Mouse (Mus musculus) kidney, embryonic 15.5 days (tissue): ENCODE measurements at regions not wholly inside any gene's neighbourhood (a gene's known extent, or its start where the extent isn't known, plus 50 kb on each side); places are given as distances from the start of the nearest gene placed in this dataset.

Experiments used
- ATAC-seq: fragments of 200-750 bp; cut with Nextera tagmentation; replicated peaks from 2 replicates; pipeline ENCODE4 v1.8.0; 2017; ENCODE audit warnings: moderate TSS enrichment; ENCODE audit not compliant: low FRiP score
- H3K27ac ChIP-seq: fragments of 300-500 bp; sonication (generic); 2 replicates; pipeline ENCODE4 v1.5.1; 2015; ENCODE audit warnings: mild to moderate bottlenecking, inconsistent platforms
- H3K27me3 ChIP-seq: fragments of 300-500 bp; sonication (generic); 2 replicates; pipeline ENCODE4 v1.6.1; 2015; ENCODE audit warnings: inconsistent platforms
- H3K36me3 ChIP-seq: fragments of 300-500 bp; sonication (generic); 2 replicates; pipeline ENCODE4 v1.6.1; 2015; ENCODE audit warnings: inconsistent platforms
- H3K4me1 ChIP-seq: fragments of 300-500 bp; sonication (generic); 2 replicates; pipeline ENCODE4 v1.6.1; 2015; ENCODE audit warnings: inconsistent platforms
- H3K4me2 ChIP-seq: fragments of 300-500 bp; sonication (generic); 2 replicates; pipeline ENCODE4 v1.6.1; 2015; ENCODE audit warnings: moderate library complexity, mild to moderate bottlenecking, inconsistent platforms
- H3K4me3 ChIP-seq: fragments of 300-500 bp; sonication (generic); replicated peaks from 2 replicates; pipeline ENCODE4 v1.5.1; 2015; ENCODE audit warnings: mild to moderate bottlenecking, inconsistent platforms
- H3K9ac ChIP-seq: fragments of 300-500 bp; sonication (generic); 2 replicates; pipeline ENCODE4 v1.6.1; 2015; ENCODE audit warnings: mild to moderate bottlenecking, inconsistent platforms
- H3K9me3 ChIP-seq: fragments of 300-500 bp; sonication (generic); replicated peaks from 2 replicates; pipeline ENCODE4 v1.6.1; 2016; ENCODE audit warnings: inconsistent platforms
- WGBS: fragments of 180-500 bp; shearing (Covaris S2); methylation state at CpG from one replicate; pipeline ENCODE4 v1.1.7; 2015; ENCODE audit warnings: mixed read lengths; 5-methylcytosine and 5-hydroxymethylcytosine counted together

DNA sequence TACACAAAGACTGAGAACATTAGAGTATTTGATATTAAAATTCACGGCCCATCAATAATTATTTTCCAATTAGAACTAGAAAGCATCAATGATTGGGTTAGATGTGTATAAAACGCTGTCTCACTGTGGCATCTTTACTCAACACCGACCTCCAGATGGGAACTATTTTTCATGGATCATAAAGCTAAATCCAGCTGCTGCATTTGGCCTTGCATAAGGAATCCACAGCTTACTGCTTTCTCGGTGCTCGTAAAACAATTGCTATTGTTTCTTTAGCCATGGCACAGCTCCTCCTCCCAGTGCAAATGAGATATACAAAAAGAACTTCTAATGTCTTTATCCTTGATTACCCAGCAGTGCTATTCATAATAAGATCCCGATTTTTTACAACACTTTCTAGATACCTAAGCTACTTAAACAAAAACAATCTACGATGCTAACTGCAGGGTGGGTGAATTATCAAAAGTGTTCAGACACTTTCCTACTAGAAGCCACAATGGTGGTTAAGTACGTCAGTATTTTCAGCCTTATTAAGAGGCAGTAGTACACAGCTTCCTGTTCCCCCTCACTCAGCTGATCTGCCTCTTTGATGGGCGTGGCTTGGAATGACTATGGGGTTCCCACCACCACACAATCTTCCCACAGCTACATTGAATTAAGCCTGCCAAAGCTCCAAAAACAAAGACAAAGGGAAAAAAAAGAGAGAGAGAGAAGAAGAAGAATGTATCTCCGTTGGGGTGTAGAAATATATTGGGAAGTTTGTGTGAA is 134.4 kb upstream of the Zic4 start:
- Histone ChIP-seq H3K27me3 (no peaks in the 10 kb centered on the region), H3K27ac (no peak overlapping the region), H3K4me2 (no peak overlapping the region), H3K4me3 (no peak overlapping the region), H3K9ac (no peak overlapping the region), H3K9me3 (no peaks in the 10 kb centered on the region), H3K36me3 (no peaks in the 10 kb centered on the region), H3K4me1 (no peaks in the 10 kb centered on the region)
- 0 out of 2 replicates have a peak, but pooled peaks have one; percentile 33 for ATAC-seq
- WGBS = 37% methylated on average over 10 of the region's 10 CpGs

DNA sequence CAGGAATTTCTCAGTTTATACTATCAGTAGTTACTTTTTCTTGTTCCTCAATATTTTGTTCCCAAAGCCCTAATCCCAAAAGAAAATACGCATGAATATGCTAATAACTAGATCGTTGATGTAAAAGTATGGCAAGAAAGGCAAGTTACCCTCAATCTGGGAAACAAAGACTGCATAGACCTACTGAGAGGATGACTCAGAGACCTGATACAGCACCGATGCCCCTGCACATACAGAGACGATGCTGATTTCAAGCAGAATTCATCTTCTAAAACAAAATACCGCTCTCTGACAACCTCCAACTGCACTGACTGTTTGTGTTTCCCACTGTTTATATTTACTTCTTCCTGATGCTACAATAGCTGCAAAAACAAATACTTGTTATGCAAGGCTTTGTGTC is 133.7 kb upstream of the Zic4 start:
- Histone ChIP-seq H3K4me2 (no peak overlapping the region), H3K36me3 (no peaks in the 10 kb centered on the region), H3K27ac (no peak overlapping the region), H3K4me1 (no peaks in the 10 kb centered on the region), H3K9ac (no peak overlapping the region), H3K4me3 (no peak overlapping the region), H3K27me3 (no peaks in the 10 kb centered on the region), H3K9me3 (no peaks in the 10 kb centered on the region)
- no peak for ATAC-seq
- WGBS = 76% methylated on average over 5 of the region's 5 CpGs

DNA sequence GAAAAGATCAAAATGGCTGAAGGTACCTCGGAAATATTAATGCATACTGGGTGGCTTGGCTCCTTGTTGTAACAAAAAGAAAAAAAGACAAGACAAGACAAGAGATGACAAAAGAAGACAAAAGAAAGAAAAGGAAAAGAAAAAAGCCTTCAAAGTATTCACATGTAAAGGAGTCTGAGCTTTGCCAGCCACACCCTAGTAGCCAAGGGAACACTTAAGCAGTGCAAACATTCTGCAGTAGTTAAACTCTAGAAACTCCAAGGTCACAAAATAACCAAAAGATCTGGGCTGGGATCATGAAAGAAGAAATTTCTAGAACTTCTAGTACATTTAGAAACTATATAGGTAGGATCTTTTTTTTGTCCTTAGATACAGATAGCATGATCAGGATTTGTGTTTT is 108.3 kb upstream of the Zic4 start:
- no peak for ATAC-seq
- H3K27ac ChIP-seq = no peak overlapping the region
- H3K9ac ChIP-seq = no peak overlapping the region
- H3K4me1 ChIP-seq = no peaks in the 10 kb centered on the region
- H3K4me3 ChIP-seq = no peak overlapping the region
- H3K4me2 ChIP-seq = no peak overlapping the region
- no peaks in the 10 kb centered on the region for H3K36me3 ChIP-seq
- H3K9me3 ChIP-seq = no peaks in the 10 kb centered on the region
- WGBS = 97% methylated on average over 1 of the region's 1 CpGs
- no peaks in the 10 kb centered on the region for H3K27me3 ChIP-seq

DNA sequence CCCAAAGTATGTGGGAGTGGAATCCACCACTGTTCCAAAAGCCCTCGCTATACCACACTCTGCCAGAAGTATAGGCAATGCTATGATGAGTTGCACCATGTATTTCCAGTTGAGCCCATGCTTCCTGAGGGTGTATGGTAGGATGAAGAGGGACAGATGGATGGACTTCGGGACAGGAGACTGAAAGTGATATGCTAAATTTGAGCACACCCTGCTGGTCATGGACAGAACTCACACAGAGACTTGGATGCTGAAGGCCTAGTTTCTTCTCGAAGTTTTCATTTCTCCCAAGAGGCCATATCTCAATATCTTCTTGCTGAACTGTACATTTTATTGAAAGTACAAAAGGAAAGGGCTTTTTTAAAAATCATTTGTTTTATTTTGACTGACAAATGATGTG is 70.9 kb upstream of the Zic4 start:
- ATAC-seq = no peak
- WGBS = 70% methylated on average over 3 of the region's 3 CpGs

More for the DNA sequence above, 70.9 kb upstream of the Zic4 start:
- no peaks in the 10 kb centered on the region for H3K36me3 ChIP-seq
- H3K4me1 ChIP-seq = no peaks in the 10 kb centered on the region
- H3K9ac ChIP-seq = no peak overlapping the region
- no peaks in the 10 kb centered on the region for H3K27me3 ChIP-seq
- H3K9me3 ChIP-seq = no peaks in the 10 kb centered on the region
- H3K4me3 ChIP-seq = no peak overlapping the region
- H3K4me2 ChIP-seq = no peak overlapping the region
- no peak overlapping the region for H3K27ac ChIP-seq
